Mouse (Mus musculus) stomach, postnatal 0 days (tissue): ENCODE data around the gene Ms4a15.

Source experiments
- CTCF ChIP-seq: IDR thresholded peaks from 2 replicates; pipeline ENCODE4 v1.5.1; 2016; ENCODE audit warnings: antibody characterized with exemption, low read depth, mild to moderate bottlenecking, moderate library complexity
- EP300 ChIP-seq: optimal IDR thresholded peaks from 2 replicates; pipeline ENCODE3; 2016; ENCODE audit warnings: antibody characterized with exemption

- TF ChIP-seq CTCF (no peak), EP300 (no peak)
Observed at GRCm38 (mm10) chr19:11017251-11017650, 24.2 kb upstream of the Ms4a15 start.
